Mouse (Mus musculus) embryonic stem cell, embryonic (primary cell): ENCODE results near the gene Fam184a.

Experiments used
- CTCF ChIA-PET, 4 experiments: fragments of 300-600 bp in 2 of 4; fragments of 350-600 bp in 2 of 4; sonication (Branson Sonifier 250); formaldehyde crosslinking; loops; one replicate each; lab custom pipeline; 2022; ENCODE audit warnings: inconsistent platforms in 2 of 4; lab: Charles Lee
- POLR2A ChIA-PET, 4 experiments: fragments of 300-600 bp in 2 of 4; fragments of 350-600 bp in 2 of 4; sonication (Branson Sonifier 250); formaldehyde crosslinking; loops; one replicate each; lab custom pipeline; 2022; ENCODE audit warnings: antibody characterized with exemption in 4 of 4, inconsistent platforms in 1 of 4; lab: Charles Lee

Gene Fam184a

DNA sequence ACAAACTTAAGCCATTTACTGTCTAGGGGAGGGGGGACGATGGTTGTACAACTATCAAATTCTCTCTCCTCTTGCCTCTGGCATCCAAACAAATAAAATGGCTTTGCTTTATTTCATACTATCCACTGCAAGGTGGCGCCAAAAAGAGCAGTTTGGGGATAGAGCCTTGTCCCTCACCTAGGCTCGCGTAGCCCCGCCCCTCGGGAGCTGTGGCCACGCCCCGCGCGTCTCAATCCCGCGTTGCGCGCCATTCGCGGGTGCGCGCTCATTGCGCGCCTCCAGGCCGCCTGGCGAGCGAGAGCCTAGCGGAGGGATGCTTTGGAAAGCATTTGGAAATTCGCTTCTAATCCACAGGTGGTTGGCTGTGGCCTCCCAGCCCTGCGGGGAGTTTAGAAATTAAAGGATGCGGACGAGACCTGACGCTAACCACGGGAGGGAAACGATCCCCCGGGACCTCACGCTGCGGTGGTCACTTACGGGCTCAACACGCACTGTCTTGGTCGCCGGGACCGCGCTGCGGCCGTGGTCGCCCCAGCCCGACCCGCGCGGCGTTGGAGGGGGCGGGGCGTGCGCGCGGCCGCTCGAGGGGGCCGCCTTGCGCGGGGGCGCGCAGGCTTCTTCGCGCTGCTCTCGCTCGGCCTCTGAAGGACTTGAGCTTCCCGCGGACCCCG, 121.5 kb downstream of the Fam184a start:
- CTCF ChIA-PET: interaction anchor here (0.5 to 1.1 kb wide), 9 partner anchors 12 to 1406 kb away, joined by 3 to 4 read pairs (median 3); no protein-coding TSS in a partner anchor
- POLR2A ChIA-PET: interaction anchor here (0.6 to 4.1 kb wide), 60 partner anchors 8 to 1583 kb away, joined by 3 to 53 read pairs (median 5); partner anchors contain the start of genes Asf1a (in 4 of the 4), Cep85l (in 3 of the 4), Fam184a (in 2 of the 4) and Gopc (in 1 of the 4)

DNA sequence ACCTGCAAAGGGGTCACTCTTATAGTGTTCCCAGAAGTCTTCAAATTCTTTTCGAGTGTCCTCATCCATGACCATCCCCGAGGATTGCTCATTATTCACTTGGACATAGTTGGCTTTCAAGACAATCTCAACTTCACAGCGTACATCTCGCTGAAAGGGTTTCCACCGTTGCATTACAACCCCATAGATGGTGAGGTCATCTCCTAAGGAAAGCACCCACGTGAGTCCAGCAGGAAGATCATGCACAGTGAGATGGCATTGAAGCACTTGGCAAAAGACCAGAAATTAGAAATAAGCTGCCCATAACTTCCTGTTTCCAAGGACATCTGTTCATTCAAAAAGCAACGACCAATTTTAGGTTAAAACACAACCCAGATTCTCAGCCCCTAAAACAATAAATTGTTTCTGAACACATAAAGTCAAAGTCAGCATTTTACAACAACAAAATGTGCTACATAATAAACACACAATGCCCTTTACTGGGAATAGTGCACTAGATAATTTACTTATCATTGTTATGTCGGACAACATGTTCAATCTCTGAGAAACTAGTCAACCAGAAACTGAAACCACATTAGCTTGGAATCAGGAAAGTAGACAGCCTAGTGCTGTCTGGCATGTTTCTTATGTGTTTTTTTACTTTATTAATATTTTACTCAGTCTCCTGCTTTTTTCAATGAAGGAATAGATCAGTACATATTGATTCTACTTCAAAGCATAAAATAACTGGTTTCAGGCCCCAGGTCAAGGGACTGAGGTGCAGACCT, 134.9 kb downstream of the Fam184a start:
- POLR2A ChIA-PET: interaction anchor here (0.8 to 7.0 kb wide), 8 partner anchors 11 to 36 kb away, joined by 3 to 56 read pairs (median 4); partner anchors contain the start of gene Mcm9 (in 3 of the 4)
- CTCF ChIA-PET: interaction anchor here in 1 of 4 experiments (0.7 kb wide), 1 partner anchor 13 kb away, joined by 3 read pairs; no protein-coding TSS in a partner anchor

DNA sequence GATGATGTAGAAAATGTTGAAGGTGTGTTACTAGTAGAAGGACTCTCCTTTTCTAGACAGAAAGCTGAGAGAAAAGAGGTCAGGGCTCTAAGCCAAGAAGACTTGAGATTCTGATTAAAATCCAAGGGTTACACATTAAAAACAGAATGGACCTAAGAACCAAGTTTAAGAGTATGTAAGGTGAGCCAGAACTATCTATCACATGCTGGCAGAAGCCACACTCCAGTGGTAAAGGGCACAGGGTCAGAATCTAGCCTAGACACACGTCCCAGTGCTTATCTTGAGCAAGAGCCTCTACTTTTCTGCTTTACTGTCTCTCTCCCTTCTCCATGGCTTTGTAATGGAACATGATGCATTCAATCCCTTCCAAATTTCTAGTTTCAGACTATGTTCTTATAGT, 137.0 kb downstream of the Fam184a start:
- ChIA-PET CTCF (interaction anchor here in 1 of 4 experiments (0.5 kb wide), 1 partner anchor 14 kb away, joined by 6 read pairs; no protein-coding TSS in a partner anchor), POLR2A (interaction anchor here in 2 of 4 experiments (1.2 to 7.0 kb wide), 7 partner anchors 10 to 17 kb away, joined by 3 to 56 read pairs (median 5); partner anchors contain the start of genes Asf1a (in 1 of the 2) and Mcm9 (in 1 of the 2))

DNA sequence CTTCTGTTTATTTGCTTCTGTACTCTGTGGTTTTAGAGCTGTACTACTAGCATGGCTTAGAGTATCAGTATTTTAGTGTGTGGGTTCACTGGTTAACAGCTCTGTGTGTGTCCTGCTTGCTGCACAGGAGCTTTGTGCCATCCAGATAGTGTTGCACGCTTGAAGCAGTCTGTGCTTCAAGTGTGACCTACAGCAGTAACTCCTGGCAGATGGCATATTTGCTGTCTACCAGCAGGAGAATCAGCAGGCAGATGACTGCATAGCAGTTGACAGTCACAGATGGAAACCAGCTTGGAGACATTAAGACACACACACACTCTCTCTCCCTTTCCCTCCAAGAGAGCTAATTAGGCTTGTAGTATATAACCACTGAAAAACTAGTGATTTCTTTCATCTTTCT, 138.8 kb downstream of the Fam184a start:
- ChIA-PET CTCF (no interaction called here), POLR2A (interaction anchor here in 3 of 4 experiments (0.6 to 7.0 kb wide), 8 partner anchors 9 to 82 kb away, joined by 3 to 56 read pairs (median 6); partner anchors contain the start of genes Asf1a (in 2 of the 3) and Mcm9 (in 1 of the 3))

DNA sequence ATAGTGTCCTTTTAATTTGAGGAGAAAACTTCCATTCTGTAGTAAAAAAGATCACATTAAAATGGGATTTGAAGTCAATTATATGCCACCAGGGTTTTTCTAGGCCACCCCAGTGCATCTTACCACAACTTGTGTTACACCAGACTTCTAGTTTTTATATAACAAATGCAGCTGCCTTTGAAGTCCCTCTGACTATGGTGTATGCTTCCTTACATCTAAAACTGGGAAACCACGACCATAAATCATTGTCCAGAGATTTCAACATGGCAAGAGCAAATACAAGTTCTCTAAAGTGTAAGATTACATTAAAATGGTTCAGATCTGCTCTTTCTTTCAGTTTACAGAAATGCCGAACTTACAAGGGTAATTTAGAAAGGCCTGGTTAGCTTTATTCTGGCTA, 142.6 kb downstream of the Fam184a start:
- CTCF ChIA-PET: no interaction called here
- POLR2A ChIA-PET: interaction anchor here in 3 of 4 experiments (1.0 to 1.4 kb wide), 4 partner anchors 9 to 32 kb away, joined by 3 to 12 read pairs (median 4); partner anchors contain the start of gene Mcm9 (in 1 of the 3)

DNA sequence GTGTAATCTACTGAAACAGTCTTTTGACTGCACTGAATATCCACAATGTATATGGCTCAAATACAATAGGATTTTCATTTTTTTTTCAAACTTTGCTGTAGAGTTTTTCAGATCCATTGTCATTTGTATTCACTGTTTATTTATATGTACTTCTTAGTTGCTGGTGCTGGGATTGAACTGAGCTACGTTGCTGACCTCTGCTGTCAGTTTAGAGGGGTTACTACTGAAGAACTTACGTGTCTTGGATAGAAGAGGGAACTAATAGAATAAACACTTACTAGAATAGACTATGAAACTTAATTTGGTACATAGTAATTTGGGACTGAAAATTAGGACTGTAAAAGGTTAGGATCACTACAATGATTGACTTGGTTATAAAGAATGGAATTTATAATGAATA, 145.6 kb downstream of the Fam184a start:
- ChIA-PET CTCF (no interaction called here), POLR2A (interaction anchor here in 3 of 4 experiments (0.6 to 5.6 kb wide), 6 partner anchors 9 to 25 kb away, joined by 3 to 56 read pairs (median 6); partner anchors contain the start of gene Mcm9 (in 2 of the 3))

DNA sequence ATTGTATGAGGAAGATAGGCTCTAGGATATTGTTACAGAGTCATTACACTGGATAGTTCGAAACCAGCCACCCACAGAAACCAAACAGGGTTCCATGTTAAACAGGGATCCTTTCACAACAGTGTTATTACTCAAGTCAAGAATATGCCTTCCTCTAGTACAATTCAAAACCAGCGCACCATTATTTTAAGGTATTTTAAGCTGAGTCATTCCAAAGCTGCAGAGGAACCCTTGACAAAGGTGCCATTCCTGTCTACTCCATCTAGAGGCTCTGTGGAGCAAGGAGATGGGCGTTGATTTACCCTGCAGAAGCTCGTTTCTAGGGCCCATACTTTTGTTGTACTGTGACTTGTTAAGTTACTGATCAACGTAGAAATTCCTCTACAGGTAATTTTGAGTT, 152.1 kb downstream of the Fam184a start:
- CTCF ChIA-PET: interaction anchor here in 1 of 4 experiments (0.7 to 0.9 kb wide), 2 partner anchors 12 to 31 kb away, joined by 3 read pairs; partner anchors contain the start of gene Mcm9
- POLR2A ChIA-PET: interaction anchor here in 3 of 4 experiments (0.7 to 4.7 kb wide), 16 partner anchors 9 to 73 kb away, joined by 3 to 53 read pairs (median 4); partner anchors contain the start of gene Mcm9 (in 3 of the 3)

DNA sequence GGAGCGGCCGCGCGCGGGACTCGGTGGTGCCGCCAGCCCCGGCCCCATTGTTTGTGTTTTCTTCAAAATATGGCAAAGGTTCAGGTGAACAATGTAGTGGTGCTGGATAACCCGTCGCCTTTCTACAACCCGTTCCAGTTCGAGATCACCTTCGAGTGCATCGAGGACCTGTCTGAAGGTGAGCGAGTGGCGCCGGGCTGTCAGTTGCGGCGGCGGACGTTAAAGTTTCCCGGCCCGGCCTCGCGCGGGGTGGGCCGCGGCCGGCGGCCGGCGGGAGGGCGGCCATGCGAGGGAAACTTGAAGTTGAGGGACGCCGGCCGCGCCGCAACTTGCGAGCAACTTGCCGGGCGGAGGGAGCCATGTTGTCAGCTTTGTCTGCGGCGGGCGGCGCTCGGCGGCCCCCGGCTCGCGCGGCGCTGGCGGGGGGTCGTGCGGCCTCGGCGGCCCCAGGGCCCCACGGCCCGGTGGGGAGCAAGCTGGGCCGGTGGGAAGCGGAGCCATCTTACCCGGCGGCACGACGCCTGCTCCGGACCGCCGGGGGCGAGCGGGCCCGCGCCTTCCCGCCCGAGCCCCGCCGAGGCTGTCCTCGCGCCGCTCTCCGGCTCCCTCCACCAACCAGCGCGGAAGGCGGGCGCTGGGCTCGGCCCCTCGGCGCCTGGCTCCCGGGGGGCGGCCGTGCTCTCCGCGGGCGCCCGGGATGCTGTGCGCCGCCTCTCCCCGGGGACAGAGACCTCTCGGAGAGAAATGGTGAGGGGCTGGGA, 153.6 kb downstream of the Fam184a start:
- ChIA-PET POLR2A (interaction anchor here (0.6 to 4.7 kb wide), 22 partner anchors 9 to 203 kb away, joined by 3 to 53 read pairs (median 3); partner anchors contain the start of genes Mcm9 (in 4 of the 4) and Fam184a (in 2 of the 4)), CTCF (interaction anchor here in 1 of 4 experiments (0.6 to 0.8 kb wide), 2 partner anchors 16 to 1329 kb away, joined by 3 read pairs; no protein-coding TSS in a partner anchor)

DNA sequence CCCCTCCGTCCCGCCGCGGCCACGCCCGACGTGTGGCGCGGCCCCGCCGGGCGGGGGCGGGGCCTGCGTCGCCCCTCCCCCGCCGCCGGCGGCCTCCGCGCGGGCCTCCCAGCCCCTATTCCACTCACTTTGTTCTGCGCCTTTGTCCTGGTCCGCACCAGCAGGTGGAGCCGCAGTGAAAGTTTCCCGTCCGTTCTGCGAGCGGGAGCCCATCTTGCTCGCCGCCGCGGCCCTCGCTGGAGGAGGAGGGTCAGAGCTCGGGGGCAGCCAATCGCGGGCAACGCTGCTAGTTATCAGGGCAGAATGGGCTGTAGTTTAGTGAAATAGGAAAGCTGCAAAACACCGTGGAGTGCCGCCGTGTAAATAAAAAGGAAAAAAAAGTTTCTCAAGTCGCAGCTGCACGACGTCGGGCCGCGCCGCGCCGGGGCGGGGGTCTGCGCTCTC, 154.2 kb downstream of the Fam184a start, which contains the start of gene Asf1a:
Gene Asf1a, plus strand, starts transcription at position 81 of the 444 bp plus-strand sequence.
- ChIA-PET POLR2A (interaction anchor here (0.6 to 4.7 kb wide), 21 partner anchors 9 to 202 kb away, joined by 3 to 53 read pairs (median 3); partner anchors contain the start of genes Mcm9 (in 4 of the 4) and Fam184a (in 1 of the 4)), CTCF (interaction anchor here in 1 of 4 experiments (0.6 to 0.8 kb wide), 2 partner anchors 16 to 1329 kb away, joined by 3 read pairs; no protein-coding TSS in a partner anchor)

DNA sequence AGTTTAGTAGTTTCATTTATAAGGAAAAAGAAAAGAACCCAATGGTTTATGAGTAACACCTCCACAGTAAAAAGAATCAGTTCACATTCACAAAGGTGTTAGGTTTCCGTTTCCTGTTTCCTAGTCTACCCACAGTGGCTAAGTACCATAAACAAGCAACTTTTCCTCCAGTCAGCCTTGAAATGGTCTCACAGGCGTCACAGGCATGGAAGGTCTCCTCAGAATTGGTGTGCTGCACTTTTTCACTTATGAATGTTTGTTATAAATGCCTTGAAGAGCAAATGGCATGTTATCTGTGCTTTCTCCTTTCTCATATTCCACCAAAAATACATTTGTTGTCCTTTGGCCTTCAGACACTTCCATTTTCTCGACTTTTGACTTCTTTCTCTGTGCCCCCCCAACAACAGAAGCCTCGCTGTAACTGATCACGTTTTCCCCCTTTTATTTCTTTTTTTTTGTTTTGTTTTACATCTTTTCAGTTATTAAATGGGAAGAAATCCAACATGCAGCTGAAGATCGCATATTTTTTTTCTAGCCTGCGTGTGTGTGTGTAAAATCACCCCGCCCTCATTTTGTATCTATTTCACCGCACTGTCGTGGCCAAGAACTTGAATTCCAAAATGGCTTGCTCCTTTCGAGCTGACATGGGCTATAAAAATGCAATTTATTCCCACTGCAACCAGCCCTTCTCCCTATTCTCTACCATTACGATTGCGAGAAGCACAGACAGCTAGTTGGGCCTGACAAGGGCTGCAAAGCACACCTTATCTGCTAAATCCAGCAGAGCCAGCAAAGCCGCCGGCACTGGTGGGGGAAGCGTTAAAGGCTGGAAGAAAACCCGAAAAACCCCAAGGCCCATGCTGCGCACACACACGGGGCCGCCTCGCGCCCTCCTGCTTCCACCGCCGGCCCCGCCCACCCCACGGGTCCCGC, 154.9 kb downstream of the Fam184a start:
- ChIA-PET CTCF (no interaction called here), POLR2A (interaction anchor here (0.6 to 4.7 kb wide), 16 partner anchors 9 to 1417 kb away, joined by 3 to 53 read pairs (median 5); partner anchors contain the start of genes Mcm9 (in 4 of the 4) and Fam184a (in 1 of the 4))

DNA sequence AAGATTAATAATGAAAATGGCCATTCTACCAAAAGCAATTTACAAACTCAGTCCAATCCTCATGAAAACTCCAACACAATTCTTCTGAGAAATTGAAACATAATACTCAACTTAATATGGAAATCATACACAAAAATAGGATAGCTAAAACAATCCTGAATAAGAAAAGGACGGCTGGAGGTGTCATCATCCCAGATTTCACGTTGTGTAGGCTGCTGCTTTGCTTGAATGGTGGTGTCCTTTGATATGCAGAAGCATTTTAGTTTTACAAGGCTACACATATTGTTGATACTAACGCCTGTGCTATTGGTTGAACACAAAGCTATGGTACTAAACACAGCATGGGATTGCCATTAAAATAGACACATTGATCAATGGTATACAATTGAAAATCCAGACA, 165.1 kb downstream of the Fam184a start:
- POLR2A ChIA-PET: interaction anchor here in 2 of 4 experiments (1.3 to 1.7 kb wide), 2 partner anchors 43 to 44 kb away, joined by 3 to 5 read pairs; partner anchors contain the start of gene Mcm9 (in 1 of the 2)
- CTCF ChIA-PET: interaction anchor here in 1 of 4 experiments (0.7 kb wide), 1 partner anchor 43 kb away, joined by 4 read pairs; no protein-coding TSS in a partner anchor
